Mouse (Mus musculus): Measurements from ENCODE around the gene Git1. TPM values are rescaled to one million over a fixed set of nuclear protein-coding genes. Genes with fewer than 3 reads are reported as not detected.

Gene Git1
- polyA plus RNA-seq, 1 experiment from 2014 or later, result 12.9 TPM

DNA sequence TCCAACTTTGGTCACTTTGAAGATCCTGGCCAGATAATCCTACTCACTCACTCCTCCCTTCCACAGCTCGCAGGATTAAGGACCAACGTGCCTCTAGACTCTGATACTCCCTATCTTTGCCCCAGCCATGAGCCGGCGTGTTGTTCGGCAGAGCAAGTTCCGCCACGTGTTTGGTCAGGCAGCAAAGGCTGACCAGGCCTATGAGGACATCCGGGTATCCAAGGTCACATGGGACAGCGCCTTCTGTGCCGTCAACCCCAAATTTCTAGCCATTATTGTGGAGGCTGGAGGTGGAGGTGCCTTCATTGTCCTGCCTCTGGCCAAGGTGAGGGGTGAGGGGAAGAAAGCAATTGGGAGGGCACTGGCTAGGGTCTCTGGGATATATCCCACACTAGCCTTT lies 29.6 kb upstream of the Git1 start:
- Histone ChIP-seq H3K4me1 (peaks cover 19% of the 10 kb centered on the region), H3K4me3 (no peak overlapping the region), H3K9me3 (replicated peaks) (no peaks in the 10 kb centered on the region), H3K4me2 (no peak overlapping the region), H3K27me3 (peaks cover 74% of the 10 kb centered on the region), H3K27ac (no peak overlapping the region), H3K9ac (no peak overlapping the region), H3K36me3 (ENCODE audit: poor library complexity, severe bottlenecking) (peaks cover 5% of the 10 kb centered on the region; the same call in 1 of the 2 replicates)
- 74% methylated on average over 10 of the region's 10 CpGs for WGBS
- ATAC-seq, result no peak

DNA sequence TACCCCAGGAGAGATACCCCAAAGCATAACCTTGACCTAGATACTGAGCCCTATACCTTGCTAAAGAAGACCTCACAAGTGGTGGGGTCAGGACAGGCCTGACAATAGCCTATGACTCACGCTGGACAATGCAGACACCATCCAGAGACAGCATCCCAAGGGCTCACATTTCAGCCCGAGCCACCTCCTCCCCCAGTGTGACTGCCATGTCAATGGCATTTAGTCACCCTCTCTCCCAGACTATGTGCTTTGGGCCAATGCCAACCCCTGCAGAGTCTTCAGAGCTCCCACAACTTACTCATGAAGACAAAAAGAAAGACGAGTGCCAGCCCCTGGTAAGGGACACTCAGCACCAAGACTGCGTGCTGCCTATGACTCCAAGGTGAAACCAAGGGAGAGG lies 28.7 kb upstream of the Git1 start:
- peaks cover 19% of the 10 kb centered on the region for H3K4me1 ChIP-seq
- H3K36me3 ChIP-seq (ENCODE audit: poor library complexity, severe bottlenecking), result 0 out of 2 replicates have a peak, but pooled peaks cover 2% of the 10 kb centered on the region
- no peak overlapping the region for H3K27ac ChIP-seq
- H3K9me3 ChIP-seq (replicated peaks), result no peaks in the 10 kb centered on the region
- H3K27me3 ChIP-seq, result peaks cover 74% of the 10 kb centered on the region
- H3K4me2 ChIP-seq, result no peak overlapping the region
- H3K4me3 ChIP-seq, result no peak overlapping the region
- no peak overlapping the region for H3K9ac ChIP-seq
- ATAC-seq, result no peak
- WGBS, result 62% methylated on average over 4 of the region's 4 CpGs

DNA sequence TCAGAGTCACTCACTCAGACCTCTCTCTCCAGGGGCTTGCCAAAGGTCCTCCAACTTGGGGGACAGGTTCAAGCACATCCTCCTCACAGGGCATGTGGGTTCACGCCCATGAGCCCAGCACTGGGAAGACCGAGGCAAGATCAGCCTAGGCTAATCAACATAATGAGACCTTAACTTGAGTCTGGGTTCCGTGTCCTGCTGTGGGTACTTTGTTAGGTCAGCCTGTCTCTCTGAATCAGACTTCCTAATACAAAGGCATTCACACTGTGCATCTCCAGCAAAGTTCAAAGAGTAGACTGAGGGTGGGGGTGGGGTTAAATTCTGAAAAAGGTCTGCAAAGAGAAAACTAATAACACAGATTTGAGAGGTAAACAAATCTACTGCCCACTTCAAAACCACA lies 28.3 kb upstream of the Git1 start:
- Histone ChIP-seq H3K4me1 (peaks cover 19% of the 10 kb centered on the region), H3K36me3 (ENCODE audit: poor library complexity, severe bottlenecking) (peaks cover 2% of the 10 kb centered on the region; the same call in 1 of the 2 replicates), H3K4me2 (no peak overlapping the region), H3K9me3 (replicated peaks) (no peaks in the 10 kb centered on the region), H3K4me3 (no peak overlapping the region), H3K27me3 (peaks cover 74% of the 10 kb centered on the region), H3K9ac (no peak overlapping the region), H3K27ac (no peak overlapping the region)
- WGBS, result 39% methylated on average over 3 of the region's 3 CpGs
- no peak for ATAC-seq

- no peak overlapping the region for H3K9ac ChIP-seq
- H3K4me1 ChIP-seq, result peaks cover 19% of the 10 kb centered on the region
- 41% methylated on average over 9 of the region's 9 CpGs for WGBS
- no peak overlapping the region for H3K4me3 ChIP-seq
- peaks cover 16% of the 10 kb centered on the region for H3K36me3 ChIP-seq (ENCODE audit: poor library complexity, severe bottlenecking)
- H3K27ac ChIP-seq, result no peak overlapping the region
- H3K9me3 ChIP-seq (replicated peaks), result no peaks in the 10 kb centered on the region
- peaks cover 62% of the 10 kb centered on the region for H3K27me3 ChIP-seq
- no peak overlapping the region for H3K4me2 ChIP-seq
- ATAC-seq, result no peak
Observed at GRCm38 (mm10) chr11:77466544-77466943, 26.8 kb upstream of the Git1 start.

- peaks cover 14% of the 10 kb centered on the region for H3K4me1 ChIP-seq
- no peak overlapping the region for H3K27ac ChIP-seq
- WGBS, result 4% methylated on average over 24 of the region's 25 CpGs
- H3K4me2 ChIP-seq, result no peak overlapping the region
- H3K9me3 ChIP-seq (replicated peaks), result no peaks in the 10 kb centered on the region
- 0 out of 2 replicates have a peak, but pooled peaks have one; percentile 13 for ATAC-seq
- peaks cover 22% of the 10 kb centered on the region for H3K36me3 ChIP-seq (ENCODE audit: poor library complexity, severe bottlenecking)
- no peak overlapping the region for H3K9ac ChIP-seq
- H3K27me3 ChIP-seq, result peaks cover 56% of the 10 kb centered on the region
- H3K4me3 ChIP-seq, result no peak overlapping the region
Observed at GRCm38 (mm10) chr11:77467157-77467556, 26.2 kb upstream of the Git1 start.

GRCm38 (mm10) chr11:77467784-77468183 lies 25.6 kb upstream of the Git1 start:
- ATAC-seq, result no peak; the same call in 1 of the 2 replicates
- Histone ChIP-seq H3K27ac (no peak overlapping the region), H3K9me3 (replicated peaks) (no peaks in the 10 kb centered on the region), H3K4me2 (peak overlapping the region; percentile 34; the same call in 1 of the 2 replicates), H3K9ac (no peak overlapping the region), H3K4me1 (peaks cover 8% of the 10 kb centered on the region), H3K36me3 (ENCODE audit: poor library complexity, severe bottlenecking) (peaks cover 28% of the 10 kb centered on the region), H3K4me3 (no peak overlapping the region), H3K27me3 (peaks cover 50% of the 10 kb centered on the region)
- 10% methylated on average over 20 of the region's 20 CpGs for WGBS

- no peaks in the 10 kb centered on the region for H3K9me3 ChIP-seq (replicated peaks)
- peaks cover 35% of the 10 kb centered on the region for H3K36me3 ChIP-seq (ENCODE audit: poor library complexity, severe bottlenecking)
- H3K4me1 ChIP-seq, result peaks cover 6% of the 10 kb centered on the region
- ATAC-seq, result no peak
- H3K27ac ChIP-seq, result no peak overlapping the region
- H3K9ac ChIP-seq, result no peak overlapping the region
- no peak overlapping the region for H3K4me2 ChIP-seq
- peaks cover 44% of the 10 kb centered on the region for H3K27me3 ChIP-seq
- WGBS, result 83% methylated on average over 9 of the region's 9 CpGs
- H3K4me3 ChIP-seq, result no peak overlapping the region
Observed at GRCm38 (mm10) chr11:77468397-77468796, 25.0 kb upstream of the Git1 start.

- 79% methylated on average over 29 of the region's 29 CpGs for WGBS
- H3K4me3 ChIP-seq, result no peak overlapping the region
- peaks cover 6% of the 10 kb centered on the region for H3K4me1 ChIP-seq
- no peak overlapping the region for H3K9ac ChIP-seq
- H3K36me3 ChIP-seq (ENCODE audit: poor library complexity, severe bottlenecking), result peaks cover 60% of the 10 kb centered on the region
- no peak for ATAC-seq
- no peak overlapping the region for H3K27ac ChIP-seq
- no peaks in the 10 kb centered on the region for H3K9me3 ChIP-seq (replicated peaks)
- H3K27me3 ChIP-seq, result peaks cover 16% of the 10 kb centered on the region
- no peak overlapping the region for H3K4me2 ChIP-seq
Observed at GRCm38 (mm10) chr11:77471407-77471806, 22.0 kb upstream of the Git1 start.

GRCm38 (mm10) chr11:77472775-77473174 lies 20.6 kb upstream of the Git1 start:
- Histone ChIP-seq H3K27ac (no peak overlapping the region), H3K36me3 (ENCODE audit: poor library complexity, severe bottlenecking) (peaks cover 70% of the 10 kb centered on the region), H3K4me1 (peaks cover 4% of the 10 kb centered on the region), H3K27me3 (peaks cover 2% of the 10 kb centered on the region), H3K4me2 (no peak overlapping the region), H3K9ac (no peak overlapping the region), H3K9me3 (replicated peaks) (no peaks in the 10 kb centered on the region), H3K4me3 (no peak overlapping the region)
- no peak for ATAC-seq
- 92% methylated on average over 16 of the region's 16 CpGs for WGBS

- H3K9ac ChIP-seq, result no peak overlapping the region
- peaks cover under 1% of the 10 kb centered on the region; the same call in 1 of the 2 replicates for H3K4me1 ChIP-seq
- 91% methylated on average over 14 of the region's 14 CpGs for WGBS
- H3K4me2 ChIP-seq, result no peak overlapping the region
- H3K4me3 ChIP-seq, result no peak overlapping the region
- no peak for ATAC-seq
- H3K9me3 ChIP-seq (replicated peaks), result no peaks in the 10 kb centered on the region
- peaks cover 57% of the 10 kb centered on the region for H3K36me3 ChIP-seq (ENCODE audit: poor library complexity, severe bottlenecking)
- no peaks in the 10 kb centered on the region for H3K27me3 ChIP-seq
- no peak overlapping the region for H3K27ac ChIP-seq
Observed at GRCm38 (mm10) chr11:77476216-77476615, 17.1 kb upstream of the Git1 start.

DNA sequence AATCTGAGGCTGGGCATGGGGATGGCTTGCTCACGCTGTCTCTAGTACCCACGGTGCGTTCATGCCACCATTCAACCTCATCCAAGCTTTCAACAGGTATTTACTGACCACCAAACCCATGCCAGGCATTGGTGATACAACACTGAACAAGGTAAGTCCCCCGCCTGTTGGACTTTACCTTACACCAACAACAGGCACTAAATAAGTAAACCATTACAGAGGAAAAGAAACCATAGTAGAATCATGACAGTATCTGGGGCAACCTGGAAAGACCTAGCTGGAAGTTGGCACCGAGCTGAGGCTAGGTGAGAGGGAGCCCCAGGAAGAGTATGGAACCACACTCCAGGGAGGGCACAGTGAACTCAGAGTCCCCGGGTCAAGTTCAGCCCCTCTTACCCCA lies 16.5 kb upstream of the Git1 start:
- ATAC-seq, result no peak
- WGBS, result 97% methylated on average over 6 of the region's 6 CpGs
- no peak overlapping the region for H3K4me3 ChIP-seq
- H3K9me3 ChIP-seq (replicated peaks), result no peaks in the 10 kb centered on the region
- H3K36me3 ChIP-seq (ENCODE audit: poor library complexity, severe bottlenecking), result peaks cover 50% of the 10 kb centered on the region
- no peak overlapping the region for H3K9ac ChIP-seq
- no peak overlapping the region for H3K27ac ChIP-seq
- H3K4me1 ChIP-seq, result peaks cover 7% of the 10 kb centered on the region; the same call in 1 of the 2 replicates
- no peaks in the 10 kb centered on the region for H3K27me3 ChIP-seq
- no peak overlapping the region for H3K4me2 ChIP-seq

- H3K36me3 ChIP-seq (ENCODE audit: poor library complexity, severe bottlenecking), result peaks cover 4% of the 10 kb centered on the region; the same call in 1 of the 2 replicates
- no peaks in the 10 kb centered on the region for H3K9me3 ChIP-seq (replicated peaks)
- H3K4me3 ChIP-seq, result no peak overlapping the region
- peaks cover 62% of the 10 kb centered on the region for H3K4me1 ChIP-seq
- no peak overlapping the region for H3K4me2 ChIP-seq
- no peaks in the 10 kb centered on the region for H3K27me3 ChIP-seq
- no peak overlapping the region for H3K27ac ChIP-seq
- ATAC-seq, result no peak
- 92% methylated on average over 3 of the region's 3 CpGs for WGBS
- no peak overlapping the region for H3K9ac ChIP-seq
Observed at GRCm38 (mm10) chr11:77483043-77483442, 10.3 kb upstream of the Git1 start.
